Mouse (Mus musculus): ENCODE results near the gene Nrxn3. TPM values are rescaled to one million over a fixed set of nuclear protein-coding genes. Genes with fewer than 3 reads are reported as not detected.

The Nrxn3 gene
- polyA plus RNA-seq, 1 experiment: not detected

DNA sequence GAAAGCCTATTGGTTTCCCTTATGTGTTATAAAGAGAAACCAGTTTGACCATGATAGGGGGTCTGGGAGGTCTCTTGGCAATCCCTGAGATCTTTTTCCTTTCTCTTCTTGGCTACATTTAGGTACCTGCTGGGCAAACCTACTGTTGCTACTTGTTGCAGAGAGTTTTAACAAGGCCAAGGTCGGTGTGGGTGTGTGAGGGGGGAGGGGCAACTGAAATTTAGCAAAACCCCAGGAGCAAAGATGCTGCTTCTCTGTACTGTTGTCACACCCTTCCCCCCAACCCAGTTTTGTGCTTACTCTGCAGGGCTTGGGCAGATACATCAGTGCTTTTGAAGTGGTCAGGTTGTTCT lies 178.0 kb downstream of the Nrxn3 start:
- TF ChIP-seq POLR2A (IDR thresholded peaks at IDR 0.05; ENCODE audit: borderline replicate concordance, low read depth, low read length) (no peak), CTCF (IDR thresholded peaks at IDR 0.05; ENCODE audit: low read depth, low read length) (no peak)
- no peaks in the 10 kb centered on the region for H3K4me1 ChIP-seq (ENCODE audit: control insufficient read depth, insufficient read depth, low read length)
- H3K4me3 ChIP-seq (ENCODE audit: insufficient read depth, low read length): no peak overlapping the region
- H3K27ac ChIP-seq (ENCODE audit: insufficient read depth, low read depth, low read length): no peak overlapping the region

GRCm38 (mm10) chr12:88910761-88911160 lies 188.1 kb downstream of the Nrxn3 start:
- no peak overlapping the region for H3K27ac ChIP-seq (ENCODE audit: insufficient read depth, low read depth, low read length)
- no peaks in the 10 kb centered on the region for H3K4me1 ChIP-seq (ENCODE audit: control insufficient read depth, insufficient read depth, low read length)
- TF ChIP-seq CTCF (IDR thresholded peaks at IDR 0.05; ENCODE audit: low read depth, low read length) (no peak), POLR2A (IDR thresholded peaks at IDR 0.05; ENCODE audit: borderline replicate concordance, low read depth, low read length) (no peak)
- no peak overlapping the region for H3K4me3 ChIP-seq (ENCODE audit: insufficient read depth, low read length)

DNA sequence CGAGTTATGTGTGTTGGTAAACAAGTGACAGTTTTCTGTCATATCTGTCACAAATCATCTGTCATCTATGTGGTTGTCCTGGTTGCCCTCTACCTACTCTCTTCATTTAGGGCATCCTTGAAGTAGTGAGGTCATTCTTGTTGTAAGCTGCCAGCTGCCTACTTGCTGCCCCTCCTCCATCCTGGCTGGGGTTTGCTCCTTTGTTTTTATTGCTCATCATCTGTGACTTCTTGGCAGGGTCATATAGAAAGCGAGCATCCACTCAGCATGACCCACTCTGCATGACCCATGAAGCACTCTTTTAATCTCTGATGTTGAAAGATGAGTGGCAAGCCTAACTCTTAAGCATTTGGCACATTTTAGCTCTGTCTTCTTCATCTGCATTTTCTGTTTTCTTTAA lies 194.1 kb downstream of the Nrxn3 start:
- TF ChIP-seq POLR2A (IDR thresholded peaks at IDR 0.05; ENCODE audit: borderline replicate concordance, low read depth, low read length) (no peak), CTCF (IDR thresholded peaks at IDR 0.05; ENCODE audit: low read depth, low read length) (no peak)
- H3K27ac ChIP-seq (ENCODE audit: insufficient read depth, low read depth, low read length): no peak overlapping the region
- H3K4me1 ChIP-seq (ENCODE audit: control insufficient read depth, insufficient read depth, low read length): no peaks in the 10 kb centered on the region
- no peak overlapping the region for H3K4me3 ChIP-seq (ENCODE audit: insufficient read depth, low read length)

GRCm38 (mm10) chr12:88924896-88925295 lies 202.2 kb downstream of the Nrxn3 start:
- TF ChIP-seq POLR2A (IDR thresholded peaks at IDR 0.05; ENCODE audit: borderline replicate concordance, low read depth, low read length) (no peak), CTCF (IDR thresholded peaks at IDR 0.05; ENCODE audit: low read depth, low read length) (no peak)

GRCm38 (mm10) chr12:88926306-88926705 lies 203.6 kb downstream of the Nrxn3 start:
- TF ChIP-seq POLR2A (IDR thresholded peaks at IDR 0.05; ENCODE audit: borderline replicate concordance, low read depth, low read length): no peak
- no peak for TF ChIP-seq CTCF (IDR thresholded peaks at IDR 0.05; ENCODE audit: low read depth, low read length)
- H3K4me1 ChIP-seq (ENCODE audit: control insufficient read depth, insufficient read depth, low read length): no peaks in the 10 kb centered on the region
- H3K4me3 ChIP-seq (ENCODE audit: insufficient read depth, low read length): no peak overlapping the region

More at GRCm38 (mm10) chr12:88924896-88925295, 202.2 kb downstream of the Nrxn3 start:
- H3K4me3 ChIP-seq (ENCODE audit: insufficient read depth, low read length): no peak overlapping the region
- no peak overlapping the region for H3K27ac ChIP-seq (ENCODE audit: insufficient read depth, low read depth, low read length)
- H3K4me1 ChIP-seq (ENCODE audit: control insufficient read depth, insufficient read depth, low read length): no peaks in the 10 kb centered on the region

DNA sequence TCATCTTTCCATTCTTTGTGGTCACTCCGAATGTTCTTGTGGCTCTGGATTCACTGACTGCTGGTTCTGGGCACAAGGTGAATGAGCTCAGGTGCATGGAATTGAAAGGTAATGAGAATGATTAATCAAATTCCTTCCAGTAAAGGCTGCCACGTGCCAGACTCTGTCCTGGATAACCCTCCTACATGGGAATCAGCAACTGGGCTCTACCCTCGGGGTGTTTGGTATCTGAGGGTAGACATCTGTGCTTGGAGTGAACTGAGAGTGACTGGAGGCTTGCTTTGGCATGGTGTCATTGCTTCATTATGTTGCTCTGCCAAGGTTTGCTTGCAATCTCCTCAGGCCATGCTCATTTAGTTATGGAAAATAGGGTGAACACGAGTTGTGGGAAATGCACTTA lies 209.0 kb downstream of the Nrxn3 start:
- no peaks in the 10 kb centered on the region for H3K4me1 ChIP-seq (ENCODE audit: control insufficient read depth, insufficient read depth, low read length)
- no peak overlapping the region for H3K27ac ChIP-seq (ENCODE audit: insufficient read depth, low read depth, low read length)
- H3K4me3 ChIP-seq (ENCODE audit: insufficient read depth, low read length): no peak overlapping the region
- TF ChIP-seq CTCF (IDR thresholded peaks at IDR 0.05; ENCODE audit: low read depth, low read length): no peak
- no peak for TF ChIP-seq POLR2A (IDR thresholded peaks at IDR 0.05; ENCODE audit: borderline replicate concordance, low read depth, low read length)

More at GRCm38 (mm10) chr12:88926306-88926705, 203.6 kb downstream of the Nrxn3 start:
- no peak overlapping the region for H3K27ac ChIP-seq (ENCODE audit: insufficient read depth, low read depth, low read length)

DNA sequence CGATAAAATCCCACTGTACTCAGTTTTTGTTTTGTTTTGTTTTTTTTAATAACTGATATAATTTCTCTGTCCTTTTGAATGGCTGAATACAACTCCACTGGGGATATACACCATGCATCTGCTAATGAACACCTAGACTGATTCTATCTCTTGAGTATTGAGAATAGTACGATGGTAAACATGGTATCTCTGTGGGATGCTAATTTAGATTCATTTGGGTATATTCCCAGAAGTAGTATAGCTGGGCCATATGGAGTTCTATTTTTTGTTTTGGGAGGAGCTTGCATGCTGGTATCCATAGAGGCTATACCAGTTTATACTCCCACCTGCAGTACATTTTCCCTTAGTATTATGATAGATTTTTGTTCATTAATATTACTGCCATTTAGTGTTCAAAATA lies 217.0 kb downstream of the Nrxn3 start:
- H3K27ac ChIP-seq (ENCODE audit: insufficient read depth, low read depth, low read length): no peak overlapping the region
- no peak for TF ChIP-seq CTCF (IDR thresholded peaks at IDR 0.05; ENCODE audit: low read depth, low read length)
- TF ChIP-seq POLR2A (IDR thresholded peaks at IDR 0.05; ENCODE audit: borderline replicate concordance, low read depth, low read length): no peak
- no peak overlapping the region for H3K4me3 ChIP-seq (ENCODE audit: insufficient read depth, low read length)
- no peaks in the 10 kb centered on the region for H3K4me1 ChIP-seq (ENCODE audit: control insufficient read depth, insufficient read depth, low read length)

DNA sequence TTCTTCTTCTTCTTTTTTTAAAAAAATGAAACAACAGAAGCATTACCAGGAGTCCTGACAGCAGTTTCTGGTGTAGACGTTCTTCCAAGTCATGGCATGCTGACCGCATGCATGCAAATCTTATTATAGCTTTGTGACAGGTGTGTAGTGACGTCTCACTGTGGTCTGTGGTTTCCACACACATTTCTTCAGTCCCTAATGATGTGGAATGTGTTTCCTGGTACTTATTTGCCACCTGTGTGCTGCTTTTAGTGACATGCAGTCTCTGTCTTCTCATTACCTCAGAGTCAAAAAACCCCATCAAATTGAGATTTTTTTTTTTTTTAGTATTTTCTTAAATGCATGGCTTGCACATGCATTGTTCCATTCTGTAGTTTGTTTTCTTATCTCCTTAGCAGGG lies 222.3 kb downstream of the Nrxn3 start:
- TF ChIP-seq POLR2A (IDR thresholded peaks at IDR 0.05; ENCODE audit: borderline replicate concordance, low read depth, low read length) (no peak), CTCF (IDR thresholded peaks at IDR 0.05; ENCODE audit: low read depth, low read length) (no peak)
- H3K27ac ChIP-seq (ENCODE audit: insufficient read depth, low read depth, low read length): no peak overlapping the region
- no peaks in the 10 kb centered on the region for H3K4me1 ChIP-seq (ENCODE audit: control insufficient read depth, insufficient read depth, low read length)
- H3K4me3 ChIP-seq (ENCODE audit: insufficient read depth, low read length): no peak overlapping the region

- TF ChIP-seq POLR2A (IDR thresholded peaks at IDR 0.05; ENCODE audit: borderline replicate concordance, low read depth, low read length) (no peak), CTCF (IDR thresholded peaks at IDR 0.05; ENCODE audit: low read depth, low read length) (no peak)
- no peak overlapping the region for H3K4me3 ChIP-seq (ENCODE audit: insufficient read depth, low read length)
- no peaks in the 10 kb centered on the region for H3K4me1 ChIP-seq (ENCODE audit: control insufficient read depth, insufficient read depth, low read length)
- no peak overlapping the region for H3K27ac ChIP-seq (ENCODE audit: insufficient read depth, low read depth, low read length)
Observed at GRCm38 (mm10) chr12:88949870-88950269, 227.2 kb downstream of the Nrxn3 start.

DNA sequence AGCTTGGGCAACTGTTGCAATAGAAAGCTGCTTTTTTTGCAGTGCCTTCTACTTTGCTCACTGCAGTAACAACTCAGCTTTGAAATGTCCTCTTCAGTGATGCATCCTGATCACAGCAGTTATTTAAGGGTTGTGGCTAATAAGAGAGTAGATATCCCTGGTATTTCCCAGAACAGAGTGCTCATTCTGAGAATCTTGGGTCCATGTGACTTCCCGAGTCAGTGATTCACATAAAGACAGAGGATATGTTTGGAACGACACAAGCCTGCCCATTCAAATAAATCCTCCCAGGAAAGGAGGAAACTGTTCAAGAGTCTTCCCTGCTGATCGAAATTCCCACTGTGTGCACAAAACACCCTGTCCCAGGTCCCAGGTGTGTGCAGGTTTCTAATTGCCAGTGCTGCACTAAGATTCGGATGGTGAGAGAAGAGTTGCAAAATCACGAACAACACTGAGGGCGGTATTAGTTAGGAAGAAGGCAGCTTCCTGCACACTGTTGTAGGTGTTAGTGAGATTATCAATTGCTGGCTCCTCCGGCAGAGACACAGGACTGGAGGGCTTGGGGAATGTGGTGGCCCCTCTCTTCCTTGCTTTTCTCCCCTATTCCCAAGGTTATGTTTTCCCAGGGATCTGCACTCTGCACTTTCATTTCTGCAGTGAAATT lies 230.4 kb downstream of the Nrxn3 start:
- Histone ChIP-seq H3K4me3 (ENCODE audit: insufficient read depth, low read length) (no peak overlapping the region), H3K4me1 (ENCODE audit: control insufficient read depth, insufficient read depth, low read length) (no peaks in the 10 kb centered on the region), H3K27ac (ENCODE audit: insufficient read depth, low read depth, low read length) (no peak overlapping the region)
- TF ChIP-seq POLR2A (IDR thresholded peaks at IDR 0.05; ENCODE audit: borderline replicate concordance, low read depth, low read length): no peak
- no peak for TF ChIP-seq CTCF (IDR thresholded peaks at IDR 0.05; ENCODE audit: low read depth, low read length)
